Mouse (Mus musculus): Measurements from ENCODE around the gene Arid1a. TPM values are rescaled to one million over a fixed set of nuclear protein-coding genes. Genes with fewer than 3 reads are reported as not detected.
A peak's percentile ranks its signal among the peaks of the same experiment; 100 is the strongest.

Gene Arid1a
- total RNA-seq, 2 experiments from 2014 or later: 33.2 to 125 TPM

GRCm38 (mm10) chr4:133680206-133680786 is 76.3 kb downstream of the Arid1a start:
- ATAC-seq (replicated peaks; ENCODE audit: poor library complexity, severe bottlenecking): peak; percentile 21; the same call in 1 of the 2 replicates

DNA sequence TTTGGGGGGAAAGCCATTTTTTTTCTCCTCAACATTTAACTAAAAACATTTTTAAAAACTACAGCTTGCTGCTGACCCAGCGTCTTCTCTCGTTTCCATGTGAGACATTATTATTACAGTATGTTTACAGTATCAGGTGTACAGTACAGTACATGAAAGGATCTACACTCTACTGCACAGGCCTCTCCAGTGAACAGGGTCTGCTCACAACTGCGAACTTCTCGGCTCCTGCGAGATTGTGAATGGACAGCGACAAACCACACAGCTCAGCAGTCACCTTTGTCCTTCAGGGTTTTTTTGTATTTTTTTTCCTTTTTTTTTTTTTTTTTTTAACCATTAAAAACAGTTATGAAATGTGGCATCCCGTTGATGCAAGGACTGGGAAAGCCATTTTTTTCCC is 76.9 kb downstream of the Arid1a start:
- ATAC-seq (replicated peaks; ENCODE audit: poor library complexity, severe bottlenecking): no peak

GRCm38 (mm10) chr4:133677266-133677665 is 79.3 kb downstream of the Arid1a start:
- ATAC-seq (replicated peaks; ENCODE audit: poor library complexity, severe bottlenecking): no peak

- ATAC-seq (replicated peaks; ENCODE audit: poor library complexity, severe bottlenecking): no peak
These were observed 80.4 kb downstream of the Arid1a start for GRCm38 (mm10) chr4:133676189-133676588.

DNA sequence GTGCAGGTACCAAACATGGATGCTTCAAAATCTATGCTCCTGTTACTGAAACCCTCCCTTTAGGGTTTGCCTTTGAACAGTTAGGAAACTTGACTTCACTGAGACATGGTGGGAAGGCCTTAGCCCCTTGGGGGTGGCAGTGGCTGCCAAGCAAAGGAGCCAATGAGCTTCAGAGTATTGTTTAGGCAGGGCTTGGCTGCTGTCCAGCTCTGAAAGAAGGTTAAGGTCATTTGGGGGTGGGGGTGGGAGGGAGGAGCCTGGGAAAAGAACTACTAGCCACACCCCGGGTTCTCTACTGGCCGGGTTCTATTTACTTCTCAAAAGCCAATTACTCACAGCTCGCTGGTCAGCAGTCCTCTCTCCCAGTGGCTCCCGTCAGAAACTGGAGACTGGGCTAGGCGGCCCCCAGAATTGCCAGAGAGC is 81.0 kb downstream of the Arid1a start:
- ATAC-seq (replicated peaks; ENCODE audit: poor library complexity, severe bottlenecking): no peak

DNA sequence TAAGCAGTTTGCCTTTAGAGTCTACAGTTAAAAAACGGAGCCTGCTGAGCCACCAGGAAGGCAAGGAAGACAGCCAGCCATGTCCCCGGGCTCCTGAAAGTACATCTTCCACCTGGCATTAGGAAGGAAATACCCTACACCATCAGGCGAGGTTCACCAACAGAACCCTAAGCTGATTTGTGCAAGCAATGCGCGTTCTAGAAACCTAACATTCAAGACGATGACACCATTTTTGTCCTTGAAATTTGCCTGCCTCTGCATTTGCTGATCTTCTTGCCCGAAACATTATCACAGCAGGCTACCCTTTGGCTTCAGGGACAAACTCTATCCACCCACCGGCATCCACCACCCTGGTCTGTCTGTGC is 82.3 kb downstream of the Arid1a start:
- no peak for ATAC-seq (replicated peaks; ENCODE audit: poor library complexity, severe bottlenecking)

- peak; percentile 18; the same call in 1 of the 2 replicates for ATAC-seq (replicated peaks; ENCODE audit: poor library complexity, severe bottlenecking)
These were observed 82.8 kb downstream of the Arid1a start for GRCm38 (mm10) chr4:133673666-133674330.

DNA sequence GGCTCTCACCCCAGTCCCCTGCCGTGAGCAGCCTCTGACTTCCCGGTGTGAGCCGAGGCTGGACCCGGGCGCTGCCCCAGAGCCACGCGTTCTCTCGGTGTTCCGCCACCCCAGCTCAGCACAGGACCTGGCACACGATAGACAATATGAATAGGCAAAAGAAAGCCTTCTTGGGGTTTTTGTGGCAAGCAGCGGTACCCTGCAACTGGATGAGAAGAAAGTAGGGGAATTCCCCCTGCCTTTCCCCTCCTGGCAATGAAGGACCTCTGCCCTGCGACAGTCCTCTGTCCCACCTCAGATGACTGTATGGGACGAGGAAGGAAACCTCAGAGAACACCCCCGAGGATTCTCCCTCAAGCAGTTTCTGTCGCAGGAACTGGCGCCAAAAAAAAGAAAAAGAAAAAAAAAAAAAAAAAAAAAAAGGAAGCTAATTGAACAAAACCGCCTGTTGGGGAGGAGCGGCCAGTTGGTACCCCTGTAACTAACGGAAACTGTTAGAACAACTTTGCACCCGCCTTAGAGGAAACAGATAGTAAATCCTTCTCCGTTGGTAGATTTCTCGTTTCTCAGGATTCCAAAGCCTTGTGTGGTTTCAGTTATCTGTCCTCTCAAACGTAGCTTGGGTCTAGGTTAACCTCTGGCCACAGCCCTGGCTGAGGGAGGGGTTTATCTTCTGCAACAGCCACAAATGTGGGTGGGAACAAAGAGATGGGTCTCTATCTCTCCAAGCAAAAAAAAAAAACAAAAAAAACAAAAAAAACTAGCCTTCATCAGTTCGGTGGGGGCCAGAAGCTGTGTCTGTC is 83.5 kb downstream of the Arid1a start:
- ATAC-seq (replicated peaks; ENCODE audit: poor library complexity, severe bottlenecking): peak; percentile 52

DNA sequence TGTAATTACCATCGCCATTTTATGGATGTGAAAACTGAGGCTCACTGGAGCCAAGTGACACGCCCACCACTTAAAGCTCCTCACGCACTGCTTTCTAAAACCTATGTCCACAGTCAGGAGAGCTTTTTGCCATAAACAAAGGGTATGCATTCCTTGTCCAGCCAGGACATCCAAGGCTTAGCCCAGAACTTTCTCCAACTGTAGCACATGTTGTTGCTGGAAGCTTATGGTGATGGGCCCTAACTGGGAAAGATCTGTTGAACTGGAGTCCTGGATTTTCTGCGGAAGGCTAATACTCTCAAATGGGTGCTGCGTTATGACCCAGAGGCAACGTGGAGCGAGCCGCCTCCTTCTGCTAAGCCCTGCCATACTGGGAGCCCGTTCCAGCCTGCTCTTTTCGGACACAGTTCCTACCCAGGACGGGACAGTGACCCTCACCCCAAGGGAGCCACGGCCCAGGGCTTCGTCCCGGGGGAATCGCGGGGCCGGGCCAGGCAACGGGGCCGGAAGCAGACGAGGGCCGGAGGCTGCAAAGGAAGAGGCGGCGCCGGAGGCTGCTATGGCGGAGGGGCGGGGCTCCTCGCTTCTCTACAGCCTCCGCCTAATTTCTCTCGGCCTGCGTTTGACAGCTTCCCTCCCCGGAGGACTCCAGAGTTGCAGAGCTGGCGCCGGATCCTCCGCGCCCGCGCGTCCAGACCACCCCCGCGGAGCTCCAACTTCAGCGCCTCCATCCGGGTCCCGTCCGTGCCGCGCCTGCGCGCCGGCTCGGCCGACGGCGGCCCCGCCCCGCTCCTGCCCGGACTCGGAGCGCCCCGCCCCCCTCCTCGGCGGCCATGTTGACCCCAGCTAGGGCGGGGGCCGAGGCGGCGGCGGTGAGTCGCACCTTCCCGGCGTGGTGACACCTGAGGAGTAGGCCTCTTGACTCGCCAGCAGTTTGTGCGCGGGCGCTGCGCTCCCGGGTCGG is 84.4 kb downstream of the Arid1a start, which contains the start of gene Pigv:
TSS of gene Pigv (minus strand) at position 767 of the 964 bp plus-strand sequence.
- ATAC-seq (replicated peaks; ENCODE audit: poor library complexity, severe bottlenecking): peak; percentile 59

DNA sequence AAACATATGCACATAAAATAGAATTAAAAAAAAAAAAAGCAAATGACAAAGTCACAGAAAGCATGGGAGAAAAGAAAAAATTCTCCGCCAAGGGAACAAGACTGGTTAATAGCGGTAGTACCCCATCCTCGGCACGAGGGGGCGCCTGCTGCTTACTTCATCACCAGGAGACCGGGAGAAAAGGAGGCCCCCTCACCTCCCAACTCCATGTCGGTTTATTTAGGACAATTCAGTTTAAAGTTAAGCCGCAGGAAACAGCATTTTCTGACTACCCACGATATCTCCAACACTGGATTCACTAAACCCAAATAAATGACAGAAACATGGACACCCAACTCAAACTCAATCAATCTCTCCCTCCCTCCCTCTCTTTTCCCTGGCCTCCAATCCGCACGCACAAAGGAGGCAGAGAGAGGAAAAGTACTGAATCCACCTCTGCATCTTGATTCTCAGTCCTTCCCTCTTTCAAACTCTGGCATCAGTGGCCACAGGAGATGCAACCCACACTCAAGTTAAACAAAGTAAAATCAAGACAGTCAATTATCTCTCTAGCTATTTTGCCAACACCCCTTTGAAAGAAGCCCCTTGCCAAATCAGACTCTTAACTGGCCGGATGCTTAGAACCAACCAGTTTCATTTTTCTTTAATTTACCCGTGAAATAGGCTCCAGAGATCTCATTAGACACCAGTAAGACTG is 85.2 kb downstream of the Arid1a start:
- ATAC-seq (replicated peaks; ENCODE audit: poor library complexity, severe bottlenecking): 0 out of 2 replicates have a peak, but pooled peaks have one; percentile 16

DNA sequence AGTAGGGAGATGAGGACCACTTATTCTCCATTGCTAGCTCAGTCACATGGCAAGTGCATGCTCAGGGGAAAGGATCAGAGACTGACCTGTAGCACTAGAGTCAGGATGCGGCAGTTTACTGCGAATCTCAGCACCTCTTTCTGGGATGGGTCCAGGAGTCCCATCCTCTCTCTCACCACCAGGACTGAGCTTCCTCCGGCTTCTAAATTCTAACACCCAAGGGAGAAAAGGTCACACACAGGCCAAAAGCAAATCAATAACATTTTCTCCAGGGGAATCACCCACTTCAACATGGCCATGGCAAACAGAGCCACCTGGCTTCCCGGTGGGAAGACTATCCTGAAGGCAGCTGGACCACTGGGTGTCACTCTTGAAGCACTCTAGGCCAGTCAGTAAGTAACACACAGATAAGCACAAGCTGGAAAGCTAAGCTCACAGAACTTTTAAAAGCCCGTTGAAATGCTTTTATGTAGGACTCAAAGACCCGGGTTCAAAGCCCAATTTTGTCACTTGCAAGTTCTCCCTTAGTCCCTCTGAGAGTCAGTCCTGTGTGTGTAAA is 86.8 kb downstream of the Arid1a start:
- ATAC-seq (replicated peaks; ENCODE audit: poor library complexity, severe bottlenecking): no peak

DNA sequence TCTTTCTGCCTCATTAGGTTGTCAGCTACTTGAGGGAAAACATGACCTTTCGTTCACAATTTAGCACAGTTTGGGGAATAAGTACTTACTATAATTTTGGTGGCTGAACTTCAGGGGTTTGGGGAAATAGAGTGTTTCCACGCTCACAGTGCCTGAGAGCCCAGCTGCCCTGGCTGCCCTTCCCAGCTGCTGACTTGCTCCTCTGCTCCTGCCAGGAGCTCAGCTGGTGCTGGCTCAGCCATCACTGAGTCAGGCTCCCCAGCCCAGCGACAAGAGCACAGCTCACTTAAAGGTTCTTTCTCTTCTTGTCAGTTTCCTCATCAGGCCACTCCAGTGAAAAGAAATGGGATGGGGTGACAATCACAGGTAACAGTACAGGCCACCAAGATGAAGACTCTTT is 88.0 kb downstream of the Arid1a start:
- no peak for ATAC-seq (replicated peaks; ENCODE audit: poor library complexity, severe bottlenecking)

GRCm38 (mm10) chr4:133666199-133666598 is 90.4 kb downstream of the Arid1a start:
- ATAC-seq (replicated peaks; ENCODE audit: poor library complexity, severe bottlenecking): peak; percentile 78

GRCm38 (mm10) chr4:133665118-133665517 is 91.5 kb downstream of the Arid1a start:
- ATAC-seq (replicated peaks; ENCODE audit: poor library complexity, severe bottlenecking): no peak

DNA sequence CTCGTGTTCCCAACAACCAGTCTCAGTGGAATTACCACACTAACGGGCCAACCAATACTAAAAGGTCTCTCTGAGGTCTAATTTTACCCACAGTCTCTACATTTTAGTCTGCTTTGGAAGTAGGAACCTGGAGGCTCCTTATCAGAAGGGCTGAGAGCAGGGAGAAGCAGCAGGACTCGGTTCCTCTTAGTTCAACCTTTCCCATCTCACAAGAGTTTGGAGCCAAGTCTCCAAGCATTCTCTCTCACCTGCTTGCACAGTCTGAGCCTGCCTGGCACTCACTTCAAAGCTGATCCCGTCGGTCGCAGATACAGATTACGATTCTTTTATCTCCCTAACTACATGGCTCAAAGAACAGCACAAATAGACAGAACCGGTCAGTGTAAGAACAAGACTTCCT is 93.6 kb downstream of the Arid1a start:
- ATAC-seq (replicated peaks; ENCODE audit: poor library complexity, severe bottlenecking): no peak

- ATAC-seq (replicated peaks; ENCODE audit: poor library complexity, severe bottlenecking): no peak
These were observed 94.1 kb downstream of the Arid1a start for GRCm38 (mm10) chr4:133662421-133662820.

- peak; percentile 62 for ATAC-seq (replicated peaks; ENCODE audit: poor library complexity, severe bottlenecking)
These were observed 96.1 kb downstream of the Arid1a start for GRCm38 (mm10) chr4:133660193-133661155.

Measured in granulocyte monocyte progenitor cell, adult 5-6 weeks (primary cell).